Mouse (Mus musculus) thymus, adult 2 months (tissue): ENCODE results near the gene Hps5.
"Not testable (repeated sequence)": the region's sequence is repeated elsewhere in the genome, so short reads cannot be mapped to it uniquely, and the experiment has no call there.

Source experiments
- CTCF ChIP-seq: fragments of 200-500 bp; IDR thresholded peaks from 2 replicates; pipeline ENCODE4 v1.5.1; 2012; ENCODE audit warnings: mild to moderate bottlenecking, control low read depth, low read length, moderate library complexity, borderline replicate concordance; ENCODE audit not compliant: control insufficient read depth, poor library complexity, insufficient read depth; ENCODE audit errors: extremely low read depth
- POLR2A ChIP-seq: fragments of 200-500 bp; IDR thresholded peaks from 2 replicates; pipeline ENCODE4 v1.6.1; 2012; ENCODE audit warnings: mild to moderate bottlenecking, low read length, control low read depth, moderate library complexity; ENCODE audit not compliant: control insufficient read depth, poor library complexity, insufficient read depth; ENCODE audit errors: extremely low read depth

- not testable (repeated sequence) for TF ChIP-seq POLR2A, CTCF
Measured at GRCm38 (mm10) chr7:46740041-46740440, 55.8 kb downstream of the Hps5 start.
